Mouse (Mus musculus) heart, embryonic 12.5 days (tissue): ENCODE results near the gene Spsb1. TPM values are rescaled to one million over a fixed set of nuclear protein-coding genes. Genes with fewer than 3 reads are reported as not detected.

Source experiments
- ATAC-seq: fragments of 200-750 bp; cut with Nextera tagmentation; 2 replicates; pipeline ENCODE4 v1.8.0; 2017; ENCODE audit warnings: moderate TSS enrichment, moderate library complexity; ENCODE audit not compliant: insufficient number of reproducible peaks, low FRiP score
- H3K27ac ChIP-seq: fragments of 300-500 bp; sonication (generic); 2 replicates; pipeline ENCODE4 v1.5.1; 2016; ENCODE audit warnings: mild to moderate bottlenecking, moderate library complexity; ENCODE audit not compliant: poor library complexity, severe bottlenecking
- H3K27me3 ChIP-seq: fragments of 300-500 bp; sonication (generic); replicated peaks from 2 replicates; pipeline ENCODE4 v1.6.1; 2016; ENCODE audit warnings: mild to moderate bottlenecking, moderate library complexity
- H3K36me3 ChIP-seq: fragments of 300-500 bp; sonication (generic); 2 replicates; pipeline ENCODE4 v1.6.1; 2016; ENCODE audit warnings: mild to moderate bottlenecking, moderate library complexity
- H3K4me1 ChIP-seq: fragments of 300-500 bp; sonication (generic); replicated peaks from 2 replicates; pipeline ENCODE4 v1.6.1; 2016; ENCODE audit warnings: mild to moderate bottlenecking
- H3K4me2 ChIP-seq: fragments of 300-500 bp; sonication (generic); 2 replicates; pipeline ENCODE4 v1.6.1; 2016; ENCODE audit warnings: mild to moderate bottlenecking, moderate library complexity
- H3K4me3 ChIP-seq: fragments of 300-500 bp; sonication (generic); 2 replicates; pipeline ENCODE4 v1.5.1; 2016; ENCODE audit warnings: mild to moderate bottlenecking
- H3K9ac ChIP-seq: fragments of 300-500 bp; sonication (generic); 2 replicates; pipeline ENCODE4 v1.6.1; 2016; ENCODE audit warnings: mild to moderate bottlenecking, moderate library complexity
- H3K9me3 ChIP-seq: fragments of 300-500 bp; sonication (generic); replicated peaks from 2 replicates; pipeline ENCODE4 v1.6.1; 2016; ENCODE audit warnings: mild to moderate bottlenecking, moderate library complexity
- WGBS: fragments of 180-500 bp; shearing (Covaris S2); methylation state at CpG from one replicate; pipeline ENCODE4 v1.1.7; 2016; 5-methylcytosine and 5-hydroxymethylcytosine counted together
- polyA plus RNA-seq: library from polyadenylated mRNA; unstranded; fragments of >200 nt; fragmentation: Nextera tagmentation; extraction: Ambion mirVana; gene quantifications from 2 replicates; pipeline ENCODE4 v1.2.1, GENCODE M21; 2016

Gene Spsb1
- polyA plus RNA-seq, 1 experiment from 2014 or later = 5.4 TPM

GRCm38 (mm10) chr4:149912451-149912850 is 42.4 kb downstream of the Spsb1 start:
- Histone ChIP-seq H3K4me1 (peaks cover 13% of the 10 kb centered on the region), H3K4me2 (no peak overlapping the region), H3K27ac (no peak overlapping the region), H3K9ac (no peak overlapping the region), H3K9me3 (no peaks in the 10 kb centered on the region), H3K4me3 (no peak overlapping the region), H3K36me3 (no peaks in the 10 kb centered on the region), H3K27me3 (0 out of 2 replicates have a peak, but pooled peaks cover 3% of the 10 kb centered on the region)
- ATAC-seq = no peak
- 51% methylated on average over 4 of the region's 4 CpGs for WGBS

GRCm38 (mm10) chr4:149910558-149910957 is 44.3 kb downstream of the Spsb1 start:
- Histone ChIP-seq H3K9ac (no peak overlapping the region), H3K27ac (no peak overlapping the region), H3K9me3 (no peaks in the 10 kb centered on the region), H3K4me2 (no peak overlapping the region), H3K4me3 (no peak overlapping the region), H3K36me3 (0 out of 2 replicates have a peak, but pooled peaks cover 5% of the 10 kb centered on the region), H3K27me3 (0 out of 2 replicates have a peak, but pooled peaks cover 3% of the 10 kb centered on the region), H3K4me1 (no peaks in the 10 kb centered on the region)
- ATAC-seq = no peak
- 86% methylated on average over 4 of the region's 4 CpGs for WGBS

GRCm38 (mm10) chr4:149909551-149909950 is 45.3 kb downstream of the Spsb1 start:
- Histone ChIP-seq H3K27me3 (0 out of 2 replicates have a peak, but pooled peaks cover 3% of the 10 kb centered on the region), H3K9ac (no peak overlapping the region), H3K4me1 (no peaks in the 10 kb centered on the region), H3K9me3 (no peaks in the 10 kb centered on the region), H3K36me3 (0 out of 2 replicates have a peak, but pooled peaks cover 5% of the 10 kb centered on the region), H3K27ac (no peak overlapping the region), H3K4me3 (no peak overlapping the region), H3K4me2 (no peak overlapping the region)
- 85% methylated on average over 13 of the region's 13 CpGs for WGBS
- ATAC-seq = no peak

GRCm38 (mm10) chr4:149908923-149909322 is 45.9 kb downstream of the Spsb1 start:
- H3K9me3 ChIP-seq = no peaks in the 10 kb centered on the region
- H3K4me1 ChIP-seq = no peaks in the 10 kb centered on the region

GRCm38 (mm10) chr4:149907656-149908055 is 47.2 kb downstream of the Spsb1 start:
- H3K36me3 ChIP-seq = 0 out of 2 replicates have a peak, but pooled peaks cover 5% of the 10 kb centered on the region
- no peak overlapping the region for H3K27ac ChIP-seq
- H3K4me1 ChIP-seq = peaks cover 12% of the 10 kb centered on the region
- no peaks in the 10 kb centered on the region for H3K9me3 ChIP-seq
- ATAC-seq = no peak
- H3K9ac ChIP-seq = no peak overlapping the region
- H3K4me3 ChIP-seq = no peak overlapping the region
- H3K27me3 ChIP-seq = no peaks in the 10 kb centered on the region
- 65% methylated on average over 7 of the region's 7 CpGs for WGBS
- H3K4me2 ChIP-seq = no peak overlapping the region

More at GRCm38 (mm10) chr4:149908923-149909322, 45.9 kb downstream of the Spsb1 start:
- H3K4me3 ChIP-seq = no peak overlapping the region
- 75% methylated on average over 7 of the region's 7 CpGs for WGBS
- H3K36me3 ChIP-seq = 0 out of 2 replicates have a peak, but pooled peaks cover 5% of the 10 kb centered on the region
- no peak overlapping the region for H3K9ac ChIP-seq
- no peak overlapping the region for H3K4me2 ChIP-seq
- 0 out of 2 replicates have a peak, but pooled peaks cover 3% of the 10 kb centered on the region for H3K27me3 ChIP-seq
- no peak overlapping the region for H3K27ac ChIP-seq
- ATAC-seq = no peak

GRCm38 (mm10) chr4:149906921-149907320 is 47.9 kb downstream of the Spsb1 start:
- peaks cover 19% of the 10 kb centered on the region for H3K4me1 ChIP-seq
- ATAC-seq = no peak
- H3K4me3 ChIP-seq = no peak overlapping the region
- no peak overlapping the region for H3K4me2 ChIP-seq
- no peaks in the 10 kb centered on the region for H3K27me3 ChIP-seq
- 0 out of 2 replicates have a peak, but pooled peaks cover 5% of the 10 kb centered on the region for H3K36me3 ChIP-seq
- H3K27ac ChIP-seq = no peak overlapping the region
- no peaks in the 10 kb centered on the region for H3K9me3 ChIP-seq
- no peak overlapping the region for H3K9ac ChIP-seq
- 62% methylated on average over 13 of the region's 13 CpGs for WGBS

GRCm38 (mm10) chr4:149905302-149905974 is 49.4 kb downstream of the Spsb1 start:
- WGBS = 80% methylated on average over 10 of the region's 10 CpGs
- H3K9me3 ChIP-seq = no peaks in the 10 kb centered on the region
- 0 out of 2 replicates have a peak, but pooled peaks cover 5% of the 10 kb centered on the region for H3K36me3 ChIP-seq
- no peak overlapping the region for H3K4me2 ChIP-seq
- no peak overlapping the region for H3K9ac ChIP-seq
- no peak overlapping the region for H3K27ac ChIP-seq
- peaks cover 20% of the 10 kb centered on the region for H3K4me1 ChIP-seq
- no peak overlapping the region for H3K4me3 ChIP-seq
- H3K27me3 ChIP-seq = no peaks in the 10 kb centered on the region
- no peak for ATAC-seq

GRCm38 (mm10) chr4:149903026-149903425 is 51.8 kb downstream of the Spsb1 start:
- H3K36me3 ChIP-seq = 0 out of 2 replicates have a peak, but pooled peaks cover 5% of the 10 kb centered on the region
- no peak overlapping the region for H3K27ac ChIP-seq
- no peak overlapping the region; the same call in 1 of the 2 replicates for H3K4me2 ChIP-seq
- WGBS = 19% methylated on average over 5 of the region's 5 CpGs
- peaks cover 20% of the 10 kb centered on the region for H3K4me1 ChIP-seq
- ATAC-seq = peak; percentile 10; the same call in 1 of the 2 replicates
- 0 out of 2 replicates have a peak, but pooled peaks cover 2% of the 10 kb centered on the region for H3K27me3 ChIP-seq
- 0 out of 2 replicates have a peak overlapping the region, but pooled peaks have one; percentile 6 for H3K9ac ChIP-seq
- H3K4me3 ChIP-seq = no peak overlapping the region
- no peaks in the 10 kb centered on the region for H3K9me3 ChIP-seq

- Histone ChIP-seq H3K27me3 (0 out of 2 replicates have a peak, but pooled peaks cover 5% of the 10 kb centered on the region), H3K27ac (no peak overlapping the region), H3K9ac (no peak overlapping the region), H3K4me1 (peaks cover 20% of the 10 kb centered on the region), H3K4me2 (no peak overlapping the region), H3K4me3 (no peak overlapping the region), H3K9me3 (no peaks in the 10 kb centered on the region), H3K36me3 (no peaks in the 10 kb centered on the region; the same call in 1 of the 2 replicates)
- 77% methylated on average over 3 of the region's 3 CpGs for WGBS
- ATAC-seq = no peak
Measured at GRCm38 (mm10) chr4:149901349-149901782, 53.5 kb downstream of the Spsb1 start.

- H3K4me3 ChIP-seq = no peak overlapping the region
- ATAC-seq = no peak
- H3K36me3 ChIP-seq = no peaks in the 10 kb centered on the region; the same call in 1 of the 2 replicates
- no peaks in the 10 kb centered on the region for H3K9me3 ChIP-seq
- 86% methylated on average over 13 of the region's 13 CpGs for WGBS
- H3K9ac ChIP-seq = no peak overlapping the region
- H3K27ac ChIP-seq = no peak overlapping the region
- H3K27me3 ChIP-seq = 0 out of 2 replicates have a peak, but pooled peaks cover 5% of the 10 kb centered on the region
- H3K4me1 ChIP-seq = peaks cover 33% of the 10 kb centered on the region
- H3K4me2 ChIP-seq = no peak overlapping the region
Measured at GRCm38 (mm10) chr4:149897661-149898260, 57.1 kb downstream of the Spsb1 start.

- ATAC-seq = no peak
- Histone ChIP-seq H3K4me2 (no peak overlapping the region), H3K36me3 (no peaks in the 10 kb centered on the region; the same call in 1 of the 2 replicates), H3K4me1 (peaks cover 24% of the 10 kb centered on the region), H3K27me3 (0 out of 2 replicates have a peak, but pooled peaks cover 5% of the 10 kb centered on the region), H3K9ac (no peak overlapping the region), H3K4me3 (no peak overlapping the region), H3K9me3 (no peaks in the 10 kb centered on the region), H3K27ac (no peak overlapping the region)
- WGBS = 70% methylated on average over 12 of the region's 12 CpGs
Measured at GRCm38 (mm10) chr4:149896024-149896538, 58.8 kb downstream of the Spsb1 start.
